Mouse (Mus musculus): ENCODE measurements around the gene Trpc7. TPM values are rescaled to one million over a fixed set of nuclear protein-coding genes. Genes with fewer than 3 reads are reported as not detected.

Trpc7 gene
- total and polyA plus RNA-seq, 2 experiments from 2014 or later, result 3.5 to 8.2 TPM

- H3K27me3 ChIP-seq (ENCODE audit: insufficient read depth, low read length), result no peaks in the 10 kb centered on the region
- WGBS, result 63% methylated on average over 25 of the region's 25 CpGs
- no peak for TF ChIP-seq CTCF (IDR thresholded peaks at IDR 0.05; ENCODE audit: low read depth)
- H3K4me3 ChIP-seq (ENCODE audit: low read depth, low read length), result no peak overlapping the region
- no peak for ATAC-seq
- no peak for DNase-seq
- H3K4me2 ChIP-seq (ENCODE audit: low read depth), result no peak overlapping the region
- H3K27ac ChIP-seq (ENCODE audit: low read depth, low read length), result no peak overlapping the region
- peaks cover 6% of the 10 kb centered on the region; the same call in 1 of the 2 replicates for H3K4me1 ChIP-seq (ENCODE audit: insufficient read depth)
- no peaks in the 10 kb centered on the region for H3K36me3 ChIP-seq (ENCODE audit: insufficient read depth)
- H3K9me3 ChIP-seq (ENCODE audit: low read length), result no peaks in the 10 kb centered on the region
- H3K9ac ChIP-seq, result no peak overlapping the region
Observed at GRCm38 (mm10) chr13:56765284-56766032, 130.3 kb downstream of the Trpc7 start.

- H3K36me3 ChIP-seq (ENCODE audit: insufficient read depth), result no peaks in the 10 kb centered on the region
- H3K27me3 ChIP-seq (ENCODE audit: insufficient read depth, low read length), result no peaks in the 10 kb centered on the region
- WGBS, result 31% methylated on average over 13 of the region's 13 CpGs
- no peak overlapping the region for H3K4me3 ChIP-seq (ENCODE audit: low read depth, low read length)
- H3K9me3 ChIP-seq (ENCODE audit: low read length), result no peaks in the 10 kb centered on the region
- no peak overlapping the region for H3K27ac ChIP-seq (ENCODE audit: low read depth, low read length)
- no peak overlapping the region for H3K9ac ChIP-seq
- peak; percentile 79 for ATAC-seq
- H3K4me2 ChIP-seq (ENCODE audit: low read depth), result no peak overlapping the region
- H3K4me1 ChIP-seq (ENCODE audit: insufficient read depth), result peaks cover 2% of the 10 kb centered on the region; the same call in 1 of the 2 replicates
- no peak for TF ChIP-seq CTCF (IDR thresholded peaks at IDR 0.05; ENCODE audit: low read depth)
- peak; percentile 59 for DNase-seq
Observed at GRCm38 (mm10) chr13:56762446-56763229, 133.2 kb downstream of the Trpc7 start.

- Histone ChIP-seq H3K9ac (no peak overlapping the region), H3K4me3 (ENCODE audit: low read depth, low read length) (no peak overlapping the region), H3K27me3 (ENCODE audit: insufficient read depth, low read length) (peaks cover 10% of the 10 kb centered on the region), H3K4me2 (ENCODE audit: low read depth) (no peak overlapping the region), H3K27ac (ENCODE audit: low read depth, low read length) (no peak overlapping the region), H3K4me1 (ENCODE audit: insufficient read depth) (no peaks in the 10 kb centered on the region), H3K9me3 (ENCODE audit: low read length) (no peaks in the 10 kb centered on the region), H3K36me3 (ENCODE audit: insufficient read depth) (no peaks in the 10 kb centered on the region)
- WGBS, result 21% methylated on average over 6 of the region's 6 CpGs
- TF ChIP-seq CTCF (IDR thresholded peaks at IDR 0.05; ENCODE audit: low read depth), result peak; percentile 80
- ATAC-seq (no peak), DNase-seq (peak; percentile 59)
Observed at GRCm38 (mm10) chr13:56758492-56758891, 137.3 kb downstream of the Trpc7 start.

- no peaks in the 10 kb centered on the region for H3K4me1 ChIP-seq (ENCODE audit: insufficient read depth)
- H3K36me3 ChIP-seq (ENCODE audit: insufficient read depth), result no peaks in the 10 kb centered on the region
- no peak overlapping the region for H3K4me2 ChIP-seq (ENCODE audit: low read depth)
- 39% methylated on average over 12 of the region's 12 CpGs for WGBS
- peaks cover 10% of the 10 kb centered on the region for H3K27me3 ChIP-seq (ENCODE audit: insufficient read depth, low read length)
- no peak for DNase-seq
- TF ChIP-seq CTCF (IDR thresholded peaks at IDR 0.05; ENCODE audit: low read depth), result no peak
- ATAC-seq, result no peak
- H3K9ac ChIP-seq, result no peak overlapping the region
- H3K27ac ChIP-seq (ENCODE audit: low read depth, low read length), result no peak overlapping the region
- H3K4me3 ChIP-seq (ENCODE audit: low read depth, low read length), result no peak overlapping the region
- H3K9me3 ChIP-seq (ENCODE audit: low read length), result no peaks in the 10 kb centered on the region
Observed at GRCm38 (mm10) chr13:56757201-56757600, 138.6 kb downstream of the Trpc7 start.

GRCm38 (mm10) chr13:56755871-56756270, 139.9 kb downstream of the Trpc7 start:
- Histone ChIP-seq H3K27me3 (ENCODE audit: insufficient read depth, low read length) (peaks cover 10% of the 10 kb centered on the region), H3K9me3 (ENCODE audit: low read length) (no peaks in the 10 kb centered on the region), H3K27ac (ENCODE audit: low read depth, low read length) (no peak overlapping the region), H3K4me3 (ENCODE audit: low read depth, low read length) (no peak overlapping the region), H3K4me2 (ENCODE audit: low read depth) (no peak overlapping the region), H3K9ac (no peak overlapping the region), H3K36me3 (ENCODE audit: insufficient read depth) (no peaks in the 10 kb centered on the region), H3K4me1 (ENCODE audit: insufficient read depth) (no peaks in the 10 kb centered on the region)
- no peak for ATAC-seq
- DNase-seq, result no peak
- peak; percentile 13; the same call in 1 of the 2 replicates for TF ChIP-seq CTCF (IDR thresholded peaks at IDR 0.05; ENCODE audit: low read depth)
- WGBS, result 62% methylated on average over 6 of the region's 6 CpGs

GRCm38 (mm10) chr13:56753192-56753951, 142.4 kb downstream of the Trpc7 start, which contains the start of gene Gm45623:
Gene Gm45623 (minus strand): TSS chr13:56753827.
- H3K9ac ChIP-seq, result peak within 1 kb of the TSS; percentile 48
- DNase-seq (peak; percentile 44), ATAC-seq (peak; percentile 49; the same call in 1 of the 2 replicates)
- H3K9me3 ChIP-seq (ENCODE audit: low read length), result no peaks in the 10 kb centered on the region
- WGBS, result 2% methylated on average over 68 of the region's 71 CpGs
- no peak within 1 kb of the TSS for H3K27ac ChIP-seq (ENCODE audit: low read depth, low read length)
- no peak for TF ChIP-seq CTCF (IDR thresholded peaks at IDR 0.05; ENCODE audit: low read depth)
- peak within 1 kb of the TSS; percentile 97 for H3K4me2 ChIP-seq (ENCODE audit: low read depth)
- H3K36me3 ChIP-seq (ENCODE audit: insufficient read depth), result no peaks in the 10 kb centered on the region
- no peaks in the 10 kb centered on the region for H3K4me1 ChIP-seq (ENCODE audit: insufficient read depth)
- H3K4me3 ChIP-seq (ENCODE audit: low read depth, low read length), result peak within 1 kb of the TSS; percentile 46
- H3K27me3 ChIP-seq (ENCODE audit: insufficient read depth, low read length), result peaks cover 10% of the 10 kb centered on the region

Data from forebrain, postnatal 0 days (tissue).